Mouse (Mus musculus): Measurements from ENCODE around the gene Akap14. TPM values are rescaled to one million over a fixed set of nuclear protein-coding genes. Genes with fewer than 3 reads are reported as not detected.

The Akap14 gene
- total and polyA plus RNA-seq, 3 experiments = 0.08 TPM; not detected in 2

DNA sequence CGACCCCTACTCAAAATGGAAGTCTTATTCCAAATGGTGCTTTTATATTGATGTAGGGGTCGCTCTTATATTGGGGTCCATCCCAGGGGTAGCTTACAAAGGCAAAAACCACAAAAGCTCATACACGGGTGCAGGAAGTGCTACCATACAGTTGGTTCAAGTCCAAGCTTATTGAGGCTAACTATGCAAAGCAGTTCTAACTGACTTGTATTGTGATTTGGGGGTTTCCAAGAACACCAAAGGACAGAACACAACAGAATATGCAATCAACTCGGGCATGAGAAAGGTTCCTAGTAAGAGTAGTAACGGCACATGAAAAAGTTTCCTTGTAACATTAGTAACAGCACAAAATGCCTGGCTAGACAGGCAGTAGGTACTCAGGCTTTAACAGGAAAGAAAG, 48.4 kb downstream of the Akap14 start:
- H3K27ac ChIP-seq (ENCODE audit: control insufficient read depth, low read depth, low read length) = no peak overlapping the region
- no peaks in the 10 kb centered on the region for H3K4me1 ChIP-seq (ENCODE audit: control insufficient read depth in 1 of 2, insufficient read depth in 2 of 2, low read length in 2 of 2)
- H3K4me3 ChIP-seq (ENCODE audit: control insufficient read depth in 1 of 2, insufficient read depth in 1 of 2, low read depth in 2 of 2, low read length in 2 of 2) = no peak overlapping the region
- H3K9me3 ChIP-seq (replicated peaks; ENCODE audit: insufficient read depth, low read length) = no peaks in the 10 kb centered on the region
- H3K79me2 ChIP-seq (ENCODE audit: control insufficient read depth, insufficient read depth, low read length, poor library complexity) = no peaks in the 10 kb centered on the region
- no peaks in the 10 kb centered on the region for H3K36me3 ChIP-seq (ENCODE audit: control insufficient read depth in 1 of 2, insufficient read depth in 2 of 2, low read length in 2 of 2)
- no peak for TF ChIP-seq E2F4 (IDR thresholded peaks at IDR 0.05; ENCODE audit: borderline replicate concordance, low read depth, low read length)
- no peak for TF ChIP-seq UBTF (IDR thresholded peaks at IDR 0.05; ENCODE audit: borderline replicate concordance, insufficient read depth, low read depth, low read length)
- no peak for TF ChIP-seq NELFE (IDR thresholded peaks at IDR 0.05; ENCODE audit: low read depth, low read length)
- TF ChIP-seq GATA1 (IDR thresholded peaks at IDR 0.05; ENCODE audit: low read depth, low read length) = no peak
- no peak for TF ChIP-seq RCOR1 (IDR thresholded peaks at IDR 0.05; ENCODE audit: low read depth, low read length)
- no peak for TF ChIP-seq MYC (IDR thresholded peaks at IDR 0.05; ENCODE audit: low read depth, low read length)
- no peak for TF ChIP-seq USF2 (IDR thresholded peaks at IDR 0.05; ENCODE audit: borderline replicate concordance in 1 of 2, insufficient read depth in 1 of 2, low read depth in 1 of 2, low read length in 2 of 2)
- no peak for TF ChIP-seq CHD2 (IDR thresholded peaks at IDR 0.05; ENCODE audit: low read length)
- TF ChIP-seq MAZ (IDR thresholded peaks at IDR 0.05; ENCODE audit: low read depth, low read length) = no peak
- TF ChIP-seq EP300 (IDR thresholded peaks at IDR 0.05; ENCODE audit: low read depth in 1 of 2, low read length in 2 of 2) = no peak
- no peak for TF ChIP-seq TCF12 (IDR thresholded peaks at IDR 0.05; ENCODE audit: low read depth, low read length)
- no peak for TF ChIP-seq ELF1 (IDR thresholded peaks at IDR 0.05; ENCODE audit: low read depth, low read length)
- no peak for TF ChIP-seq TBP (IDR thresholded peaks at IDR 0.05; ENCODE audit: low read depth, low read length)
- TF ChIP-seq BHLHE40 (IDR thresholded peaks at IDR 0.05; ENCODE audit: borderline replicate concordance, low read depth, low read length) = no peak
- TF ChIP-seq NRF1 (IDR thresholded peaks at IDR 0.05; ENCODE audit: insufficient read depth, low read depth, low read length, poor library complexity, severe bottlenecking) = no peak
- TF ChIP-seq RAD21 (IDR thresholded peaks at IDR 0.05; ENCODE audit: low read depth, low read length) = no peak
- no peak for TF ChIP-seq CTCF (IDR thresholded peaks at IDR 0.05 in 2 of 3, conservative IDR thresholded peaks at IDR 0.05 in 1 of 3; ENCODE audit: control insufficient read depth in 1 of 3, insufficient read depth in 1 of 3, low read depth in 2 of 3, low read length in 3 of 3, poor library complexity in 1 of 3, severe bottlenecking in 1 of 3)
- no peak for TF ChIP-seq ZKSCAN1 (IDR thresholded peaks at IDR 0.05; ENCODE audit: low read depth, low read length)
- H3K9ac ChIP-seq (ENCODE audit: control insufficient read depth, low read depth, low read length, poor library complexity, severe bottlenecking) = no peak overlapping the region
- no peak for DNase-seq (ENCODE audit: low read depth, low spot score)
- peaks cover 0 to 2% of the 10 kb centered on the region in 2 experiments; a peak in 1 of 4 replicates for H3K27me3 ChIP-seq (ENCODE audit: control insufficient read depth in 1 of 2, insufficient read depth in 2 of 2, low read length in 2 of 2)

DNA sequence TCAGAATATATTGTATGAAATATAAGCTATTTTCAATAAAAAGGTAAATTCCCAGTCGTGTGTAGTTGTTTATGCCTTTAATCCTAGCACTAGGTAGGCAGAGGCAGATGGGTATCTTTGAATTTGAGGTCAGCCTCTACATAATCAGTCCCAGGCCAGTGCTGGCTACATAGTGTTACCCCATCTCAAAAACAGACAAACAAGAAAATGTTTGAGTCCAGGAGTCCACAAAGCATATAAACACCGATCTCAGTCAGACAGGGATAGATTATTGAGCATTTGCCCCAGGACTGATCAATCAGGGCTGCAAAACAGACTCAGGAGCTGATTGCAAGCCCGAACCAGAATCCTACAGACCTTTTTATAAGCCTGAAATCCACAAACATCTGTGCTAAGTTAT, 49.1 kb downstream of the Akap14 start:
- no peak for DNase-seq (ENCODE audit: low read depth, low spot score)
- TF ChIP-seq GABPA (IDR thresholded peaks at IDR 0.05; ENCODE audit: low read depth, low read length) (no peak), USF1 (IDR thresholded peaks at IDR 0.05; ENCODE audit: low read depth, low read length) (no peak), ZC3H11A (IDR thresholded peaks at IDR 0.05; ENCODE audit: low read depth, low read length) (no peak), TAL1 (IDR thresholded peaks at IDR 0.05; ENCODE audit: low read length) (no peak), ELF1 (IDR thresholded peaks at IDR 0.05; ENCODE audit: low read depth, low read length) (no peak), POLR2A (IDR thresholded peaks at IDR 0.05; ENCODE audit: control insufficient read depth in 1 of 2, insufficient read depth in 1 of 2, low read depth in 1 of 2, low read length in 2 of 2, poor library complexity in 1 of 2) (no peak), MAZ (IDR thresholded peaks at IDR 0.05; ENCODE audit: low read depth, low read length) (no peak), MXI1 (IDR thresholded peaks at IDR 0.05; ENCODE audit: low read depth, low read length) (no peak), GATA1 (IDR thresholded peaks at IDR 0.05; ENCODE audit: low read depth, low read length) (no peak), SIN3A (IDR thresholded peaks at IDR 0.05; ENCODE audit: low read length) (no peak), TCF12 (IDR thresholded peaks at IDR 0.05; ENCODE audit: low read depth, low read length) (no peak), ZMIZ1 (IDR thresholded peaks at IDR 0.05; ENCODE audit: low read depth, low read length) (no peak), EP300 (IDR thresholded peaks at IDR 0.05; ENCODE audit: low read depth in 1 of 2, low read length in 2 of 2) (no peak), RCOR1 (IDR thresholded peaks at IDR 0.05; ENCODE audit: low read depth, low read length) (no peak), UBTF (IDR thresholded peaks at IDR 0.05; ENCODE audit: borderline replicate concordance, insufficient read depth, low read depth, low read length) (no peak), SMC3 (IDR thresholded peaks at IDR 0.05; ENCODE audit: low read depth, low read length) (no peak)
- H3K4me3 ChIP-seq (ENCODE audit: control insufficient read depth in 1 of 2, insufficient read depth in 1 of 2, low read depth in 2 of 2, low read length in 2 of 2) = no peak overlapping the region
- no peak overlapping the region for H3K27ac ChIP-seq (ENCODE audit: control insufficient read depth, low read depth, low read length)
- no peaks in the 10 kb centered on the region for H3K9me3 ChIP-seq (replicated peaks; ENCODE audit: insufficient read depth, low read length)
- H3K79me2 ChIP-seq (ENCODE audit: control insufficient read depth, insufficient read depth, low read length, poor library complexity) = no peaks in the 10 kb centered on the region
- no peak overlapping the region for H3K9ac ChIP-seq (ENCODE audit: control insufficient read depth, low read depth, low read length, poor library complexity, severe bottlenecking)
- H3K4me1 ChIP-seq (ENCODE audit: control insufficient read depth in 1 of 2, insufficient read depth in 2 of 2, low read length in 2 of 2) = no peaks in the 10 kb centered on the region
- peaks cover 0 to 2% of the 10 kb centered on the region in 2 experiments; a peak in 1 of 4 replicates for H3K27me3 ChIP-seq (ENCODE audit: control insufficient read depth in 1 of 2, insufficient read depth in 2 of 2, low read length in 2 of 2)
- no peaks in the 10 kb centered on the region for H3K36me3 ChIP-seq (ENCODE audit: control insufficient read depth in 1 of 2, insufficient read depth in 2 of 2, low read length in 2 of 2)

All from MEL (cell line).